Mouse (Mus musculus) limb, embryonic 10.5 days (tissue): Measurements from ENCODE around the gene Lgals3bp. TPM values are rescaled to one million over a fixed set of nuclear protein-coding genes. Genes with fewer than 3 reads are reported as not detected.

Source experiments
- DNase-seq: peaks from one replicate; pipeline ENCODE4 v3.0.0-alpha.2; 2017; ENCODE audit warnings: low spot score
- H3K27ac ChIP-seq: fragments of 300-500 bp; sonication (generic); 2 replicates; pipeline ENCODE4 v1.5.1; 2016; ENCODE audit warnings: mild to moderate bottlenecking
- H3K27me3 ChIP-seq: fragments of 300-500 bp; sonication (generic); 2 replicates; pipeline ENCODE4 v1.6.1; 2016; ENCODE audit warnings: low read depth, mild to moderate bottlenecking; ENCODE audit not compliant: poor library complexity, severe bottlenecking
- H3K36me3 ChIP-seq: fragments of 300-500 bp; sonication (generic); 2 replicates; pipeline ENCODE4 v1.6.1; 2016; ENCODE audit warnings: mild to moderate bottlenecking, moderate library complexity
- H3K4me1 ChIP-seq: fragments of 300-500 bp; sonication (generic); 2 replicates; pipeline ENCODE4 v1.6.1; 2016
- H3K4me3 ChIP-seq: fragments of 300-500 bp; sonication (generic); 2 replicates; pipeline ENCODE4 v1.5.1; 2016; ENCODE audit warnings: mild to moderate bottlenecking, moderate library complexity
- H3K9me3 ChIP-seq: fragments of 300-500 bp; sonication (generic); replicated peaks from 2 replicates; pipeline ENCODE4 v1.6.1; 2016; ENCODE audit warnings: mild to moderate bottlenecking
- WGBS: fragments of 180-500 bp; shearing (Covaris S2); methylation state at CpG from one replicate; pipeline ENCODE4 v1.1.7; 2016; 5-methylcytosine and 5-hydroxymethylcytosine counted together
- polyA plus RNA-seq: library from polyadenylated mRNA; unstranded; fragments of >200 nt; fragmentation: Nextera tagmentation; extraction: Ambion mirVana; gene quantifications from 2 replicates; pipeline ENCODE4 v1.2.1, GENCODE M21; 2016

Lgals3bp gene
- 2.7 and 3.4 TPM in 2 replicates for polyA plus RNA-seq

GRCm38 (mm10) chr11:118401760-118402280 is at the start of gene Lgals3bp:
Gene Lgals3bp, minus strand, starts transcription at chr11:118402092.
- WGBS = 50% methylated on average over 7 of the region's 7 CpGs
- Histone ChIP-seq H3K9me3 (no peaks in the 10 kb centered on the region), H3K36me3 (peaks cover 16% of the 10 kb centered on the region), H3K4me1 (peaks cover 34% of the 10 kb centered on the region), H3K27ac (peak within 1 kb of the TSS; percentile 83), H3K4me3 (0 out of 2 replicates have a peak within 1 kb of the TSS, but pooled peaks have one; percentile 2), H3K27me3 (no peaks in the 10 kb centered on the region)
- peak; percentile 51 for DNase-seq

- 87% methylated on average over 6 of the region's 6 CpGs for WGBS
- Histone ChIP-seq H3K27ac (no peak overlapping the region), H3K4me1 (peaks cover 19% of the 10 kb centered on the region), H3K27me3 (no peaks in the 10 kb centered on the region), H3K36me3 (no peaks in the 10 kb centered on the region), H3K9me3 (no peaks in the 10 kb centered on the region), H3K4me3 (no peak overlapping the region)
- no peak for DNase-seq
Observed at GRCm38 (mm10) chr11:118451211-118451610, 49.3 kb upstream of the Lgals3bp start.

- no peak overlapping the region for H3K4me3 ChIP-seq
- WGBS = 90% methylated on average over 8 of the region's 8 CpGs
- no peaks in the 10 kb centered on the region for H3K36me3 ChIP-seq
- H3K4me1 ChIP-seq = peaks cover 19% of the 10 kb centered on the region
- no peak overlapping the region for H3K27ac ChIP-seq
- H3K9me3 ChIP-seq = no peaks in the 10 kb centered on the region
- H3K27me3 ChIP-seq = peaks cover 4% of the 10 kb centered on the region; the same call in 1 of the 2 replicates
- no peak for DNase-seq
Observed at GRCm38 (mm10) chr11:118448385-118448784, 46.5 kb upstream of the Lgals3bp start.

GRCm38 (mm10) chr11:118447346-118447745 is 45.5 kb upstream of the Lgals3bp start:
- peaks cover 21% of the 10 kb centered on the region for H3K4me1 ChIP-seq
- WGBS = 45% methylated on average over 4 of the region's 4 CpGs

GRCm38 (mm10) chr11:118445843-118446242 is 44.0 kb upstream of the Lgals3bp start:
- H3K4me1 ChIP-seq = peaks cover 21% of the 10 kb centered on the region
- no peak overlapping the region for H3K4me3 ChIP-seq
- no peak overlapping the region for H3K27ac ChIP-seq
- H3K36me3 ChIP-seq = no peaks in the 10 kb centered on the region
- peaks cover 4% of the 10 kb centered on the region; the same call in 1 of the 2 replicates for H3K27me3 ChIP-seq
- 22% methylated on average over 3 of the region's 3 CpGs for WGBS
- peak; percentile 83 for DNase-seq
- H3K9me3 ChIP-seq = no peaks in the 10 kb centered on the region

More at GRCm38 (mm10) chr11:118447346-118447745, 45.5 kb upstream of the Lgals3bp start:
- no peaks in the 10 kb centered on the region for H3K9me3 ChIP-seq
- no peak overlapping the region for H3K4me3 ChIP-seq
- no peak for DNase-seq
- H3K27ac ChIP-seq = peak overlapping the region; percentile 1; the same call in 1 of the 2 replicates
- peaks cover 4% of the 10 kb centered on the region; the same call in 1 of the 2 replicates for H3K27me3 ChIP-seq
- H3K36me3 ChIP-seq = no peaks in the 10 kb centered on the region

DNA sequence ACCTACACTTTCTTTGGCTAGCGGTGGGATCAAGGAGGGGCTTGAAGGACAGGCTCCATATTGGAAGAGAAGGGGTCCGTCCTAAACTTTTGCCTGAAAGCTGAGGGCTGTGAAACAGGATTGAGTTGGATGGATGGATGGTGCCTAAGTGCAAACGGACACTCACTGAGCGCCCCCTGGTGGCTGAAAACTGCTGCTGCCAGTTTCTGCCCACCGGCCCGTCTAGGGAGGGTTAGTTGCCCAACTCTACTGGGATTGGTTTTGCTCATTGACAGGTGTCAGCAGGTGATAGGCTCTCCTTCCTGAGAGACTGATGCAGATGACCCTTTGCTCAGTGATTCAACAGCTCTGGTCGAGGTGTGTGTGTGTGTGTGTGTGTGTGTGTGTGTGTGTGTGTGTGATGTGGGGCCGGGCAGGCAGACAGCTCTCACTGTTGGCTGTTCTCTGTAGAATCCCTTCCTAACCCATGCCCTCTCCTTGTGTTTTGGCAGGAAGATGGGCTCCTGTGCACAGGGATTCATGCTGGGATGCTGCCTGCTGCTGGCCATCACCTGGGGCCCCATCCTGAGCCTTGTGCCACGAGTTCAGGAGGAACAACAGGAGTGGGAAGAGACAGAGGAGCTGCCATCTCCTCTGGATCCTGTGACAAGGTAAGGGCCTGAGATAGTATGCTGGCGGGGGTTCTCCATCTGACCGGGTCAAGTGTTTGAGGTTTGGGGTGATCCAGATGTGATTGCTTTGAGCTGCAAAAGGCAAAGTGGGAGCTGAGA is 41.5 kb upstream of the Lgals3bp start:
- no peaks in the 10 kb centered on the region for H3K36me3 ChIP-seq
- H3K4me1 ChIP-seq = peaks cover 36% of the 10 kb centered on the region
- peaks cover 4% of the 10 kb centered on the region; the same call in 1 of the 2 replicates for H3K27me3 ChIP-seq
- H3K27ac ChIP-seq = 0 out of 2 replicates have a peak overlapping the region, but pooled peaks have one; percentile 32
- H3K9me3 ChIP-seq = no peaks in the 10 kb centered on the region
- 35% methylated on average over 11 of the region's 11 CpGs for WGBS
- H3K4me3 ChIP-seq = no peak overlapping the region
- DNase-seq = peak; percentile 93

- 85% methylated on average over 13 of the region's 13 CpGs for WGBS
- Histone ChIP-seq H3K4me3 (no peak overlapping the region), H3K27me3 (peaks cover 4% of the 10 kb centered on the region; the same call in 1 of the 2 replicates), H3K9me3 (no peaks in the 10 kb centered on the region), H3K36me3 (no peaks in the 10 kb centered on the region), H3K27ac (0 out of 2 replicates have a peak overlapping the region, but pooled peaks have one; percentile 32), H3K4me1 (peaks cover 37% of the 10 kb centered on the region)
- no peak for DNase-seq
Observed at GRCm38 (mm10) chr11:118442691-118443090, 40.8 kb upstream of the Lgals3bp start.

GRCm38 (mm10) chr11:118438665-118439414 is 36.9 kb upstream of the Lgals3bp start:
- H3K36me3 ChIP-seq = no peaks in the 10 kb centered on the region
- no peak for DNase-seq
- peaks cover 61% of the 10 kb centered on the region for H3K4me1 ChIP-seq
- 45% methylated on average over 11 of the region's 11 CpGs for WGBS
- no peak overlapping the region for H3K4me3 ChIP-seq
- H3K27me3 ChIP-seq = peaks cover 4% of the 10 kb centered on the region; the same call in 1 of the 2 replicates
- H3K9me3 ChIP-seq = no peaks in the 10 kb centered on the region
- H3K27ac ChIP-seq = peak overlapping the region; percentile 65

DNA sequence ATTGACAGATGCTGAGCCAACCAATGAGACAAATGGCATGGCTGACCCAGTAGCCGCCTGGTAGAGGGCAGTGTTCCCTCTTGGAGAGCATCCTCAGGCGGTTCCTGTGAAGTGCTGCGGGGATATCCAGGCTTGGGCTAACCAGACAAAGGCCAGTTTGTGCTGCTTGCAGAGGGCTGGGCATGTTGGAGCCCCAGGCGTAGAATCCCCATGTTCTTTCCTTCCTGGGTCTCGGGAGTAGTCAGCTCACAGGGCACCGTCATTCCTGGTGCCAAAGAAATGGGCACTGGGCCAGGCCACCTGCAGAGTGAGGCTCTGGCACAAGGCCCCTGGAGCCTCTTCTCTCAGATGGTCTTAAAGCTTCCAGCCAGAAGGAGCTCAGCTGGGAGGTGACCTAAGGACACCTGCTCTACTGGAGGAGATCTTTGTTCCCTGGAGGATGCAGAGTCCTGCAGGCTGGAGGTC is 34.6 kb upstream of the Lgals3bp start:
- Histone ChIP-seq H3K4me3 (no peak overlapping the region), H3K36me3 (no peaks in the 10 kb centered on the region), H3K27ac (peak overlapping the region; percentile 38; the same call in 1 of the 2 replicates), H3K27me3 (no peaks in the 10 kb centered on the region), H3K4me1 (peaks cover 73% of the 10 kb centered on the region), H3K9me3 (no peaks in the 10 kb centered on the region)
- DNase-seq = no peak
- WGBS = 61% methylated on average over 6 of the region's 6 CpGs

DNA sequence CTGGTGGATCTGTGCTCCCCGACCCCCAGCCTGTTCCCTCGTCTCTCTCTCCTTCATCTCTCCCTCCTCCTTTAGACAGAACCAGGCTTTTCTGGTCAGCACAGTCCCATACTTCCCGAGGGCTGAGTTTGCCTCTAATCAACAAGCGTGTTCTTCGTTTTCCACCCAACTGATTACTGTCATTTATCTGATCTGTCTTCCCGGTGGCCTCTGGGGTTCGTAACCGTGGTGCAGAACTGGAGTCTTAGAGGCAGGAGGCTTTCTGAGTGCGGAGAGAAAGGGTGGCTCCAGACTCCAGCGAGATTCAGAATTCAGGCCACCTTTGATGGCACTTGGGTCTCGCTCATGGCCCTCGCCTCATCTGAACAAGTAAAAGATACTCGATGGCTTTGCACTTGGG is 32.2 kb upstream of the Lgals3bp start:
- Histone ChIP-seq H3K4me1 (peaks cover 84% of the 10 kb centered on the region), H3K27ac (peak overlapping the region; percentile 68), H3K4me3 (peak overlapping the region; percentile 34), H3K27me3 (no peaks in the 10 kb centered on the region), H3K36me3 (no peaks in the 10 kb centered on the region), H3K9me3 (no peaks in the 10 kb centered on the region)
- DNase-seq = no peak
- WGBS = 46% methylated on average over 13 of the region's 13 CpGs

DNA sequence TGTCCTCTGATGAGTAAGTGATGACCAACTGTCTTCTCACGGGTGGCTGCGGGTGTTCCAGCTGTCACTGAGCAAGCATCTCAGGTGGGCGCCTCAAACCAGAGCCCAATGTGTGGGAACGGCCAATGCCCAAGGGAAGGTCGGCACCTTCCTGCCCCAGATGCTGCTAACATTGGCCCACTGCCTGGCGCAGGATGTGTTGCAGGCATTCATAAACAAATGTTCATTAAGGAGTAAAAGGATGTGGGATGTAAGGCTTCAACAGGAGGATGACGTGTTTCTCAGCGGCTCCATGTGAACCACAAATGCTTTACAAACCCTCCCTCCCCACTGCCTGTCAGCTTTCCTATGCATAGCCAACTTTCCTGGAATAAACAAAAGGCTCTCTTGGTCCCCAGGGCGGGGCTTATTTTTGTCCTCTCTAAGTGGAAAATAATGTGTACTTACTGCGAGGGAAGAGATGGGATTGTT is 31.5 kb upstream of the Lgals3bp start:
- peak overlapping the region; percentile 68 for H3K27ac ChIP-seq
- DNase-seq = no peak
- peak overlapping the region; percentile 34 for H3K4me3 ChIP-seq
- no peaks in the 10 kb centered on the region for H3K9me3 ChIP-seq
- peaks cover 84% of the 10 kb centered on the region for H3K4me1 ChIP-seq
- WGBS = 78% methylated on average over 10 of the region's 10 CpGs
- no peaks in the 10 kb centered on the region for H3K27me3 ChIP-seq
- H3K36me3 ChIP-seq = no peaks in the 10 kb centered on the region

- DNase-seq = no peak
Observed at GRCm38 (mm10) chr11:118431100-118431948, 29.4 kb upstream of the Lgals3bp start.

More at GRCm38 (mm10) chr11:118431100-118431948, 29.4 kb upstream of the Lgals3bp start:
- Histone ChIP-seq H3K36me3 (no peaks in the 10 kb centered on the region), H3K9me3 (no peaks in the 10 kb centered on the region), H3K27ac (peak overlapping the region; percentile 20; the same call in 1 of the 2 replicates), H3K4me1 (peaks cover 83% of the 10 kb centered on the region), H3K4me3 (no peak overlapping the region), H3K27me3 (0 out of 2 replicates have a peak, but pooled peaks cover 5% of the 10 kb centered on the region)
- WGBS = 76% methylated on average over 16 of the region's 16 CpGs
